Mouse (Mus musculus): ENCODE measurements around the gene Tbc1d23. TPM values are rescaled to one million over a fixed set of nuclear protein-coding genes. Genes with fewer than 3 reads are reported as not detected.
"Not testable (repeated sequence)": the region's sequence is repeated elsewhere in the genome, so short reads cannot be mapped to it uniquely, and the experiment has no call there.

Gene Tbc1d23
- polyA plus RNA-seq, 1 experiment from 2014 or later, result 28.3 TPM

GRCm38 (mm10) chr16:57235871-57236510 lies 4.7 kb upstream of the Tbc1d23 start:
- ATAC-seq (ENCODE audit: insufficient read depth, low FRiP score, low TSS enrichment), result no peak
- no peak for DNase-seq (ENCODE audit: low spot score)

GRCm38 (mm10) chr16:57231937-57232310 lies 620 bp upstream of the Tbc1d23 start:
- ATAC-seq (ENCODE audit: insufficient read depth, low FRiP score, low TSS enrichment); H3K27ac ChIP-seq (ENCODE audit: low read depth, low read length): not testable (repeated sequence)
- 73% methylated on average over 4 of the region's 5 CpGs for whole genome bisulfite sequencing

More at GRCm38 (mm10) chr16:57235871-57236510, 4.7 kb upstream of the Tbc1d23 start:
- no peaks in the 10 kb centered on the region for H3K9me3 ChIP-seq (ENCODE audit: control insufficient read depth, low read length)
- no peak overlapping the region for H3K4me3 ChIP-seq (ENCODE audit: low read depth, low read length)
- no peaks in the 10 kb centered on the region for H3K4me1 ChIP-seq (ENCODE audit: control insufficient read depth, insufficient read depth, low read length)
- H3K36me3 ChIP-seq (ENCODE audit: control insufficient read depth, insufficient read depth, low read length), result no peaks in the 10 kb centered on the region
- no peak overlapping the region for H3K4me2 ChIP-seq (ENCODE audit: low read depth)
- H3K27me3 ChIP-seq (ENCODE audit: control insufficient read depth, insufficient read depth, low read length), result no peaks in the 10 kb centered on the region
- WGBS, result 71% methylated on average over 7 of the region's 7 CpGs
- H3K27ac ChIP-seq (ENCODE audit: low read depth, low read length), result no peak overlapping the region
- H3K9ac ChIP-seq (ENCODE audit: low read length), result no peak overlapping the region

GRCm38 (mm10) chr16:57226444-57226843 lies 4.9 kb downstream of the Tbc1d23 start:
- no peak overlapping the region for H3K9ac ChIP-seq (ENCODE audit: low read length)
- ATAC-seq (ENCODE audit: insufficient read depth, low FRiP score, low TSS enrichment) (no peak), DNase-seq (ENCODE audit: low spot score) (no peak)
- H3K4me2 ChIP-seq (ENCODE audit: low read depth), result no peak overlapping the region
- no peaks in the 10 kb centered on the region for H3K9me3 ChIP-seq (ENCODE audit: control insufficient read depth, low read length)
- no peaks in the 10 kb centered on the region for H3K27me3 ChIP-seq (ENCODE audit: control insufficient read depth, insufficient read depth, low read length)
- WGBS, result 91% methylated on average over 5 of the region's 5 CpGs
- H3K36me3 ChIP-seq (ENCODE audit: control insufficient read depth, insufficient read depth, low read length), result no peaks in the 10 kb centered on the region
- peaks cover 4% of the 10 kb centered on the region for H3K4me1 ChIP-seq (ENCODE audit: control insufficient read depth, insufficient read depth, low read length)
- H3K4me3 ChIP-seq (ENCODE audit: low read depth, low read length), result no peak overlapping the region
- H3K27ac ChIP-seq (ENCODE audit: low read depth, low read length), result no peak overlapping the region

More at GRCm38 (mm10) chr16:57231937-57232310, 620 bp upstream of the Tbc1d23 start:
- not testable (repeated sequence) for H3K4me2 ChIP-seq (ENCODE audit: low read depth); DNase-seq (ENCODE audit: low spot score); H3K4me1 ChIP-seq (ENCODE audit: control insufficient read depth, insufficient read depth, low read length); H3K9ac ChIP-seq (ENCODE audit: low read length); H3K9me3 ChIP-seq (ENCODE audit: control insufficient read depth, low read length); H3K27me3 ChIP-seq (ENCODE audit: control insufficient read depth, insufficient read depth, low read length); H3K4me3 ChIP-seq (ENCODE audit: low read depth, low read length); H3K36me3 ChIP-seq (ENCODE audit: control insufficient read depth, insufficient read depth, low read length)

- no peak for DNase-seq (ENCODE audit: low spot score)
- WGBS, result 98% methylated on average over 6 of the region's 6 CpGs
Measured at GRCm38 (mm10) chr16:57220361-57220760, 10.9 kb downstream of the Tbc1d23 start.

GRCm38 (mm10) chr16:57215957-57216356 lies 15.3 kb downstream of the Tbc1d23 start:
- ATAC-seq (ENCODE audit: insufficient read depth, low FRiP score, low TSS enrichment) (no peak), DNase-seq (ENCODE audit: low spot score) (no peak)
- Histone ChIP-seq H3K36me3 (ENCODE audit: control insufficient read depth, insufficient read depth, low read length) (no peaks in the 10 kb centered on the region), H3K9me3 (ENCODE audit: control insufficient read depth, low read length) (no peaks in the 10 kb centered on the region), H3K4me2 (ENCODE audit: low read depth) (no peak overlapping the region), H3K27ac (ENCODE audit: low read depth, low read length) (no peak overlapping the region), H3K9ac (ENCODE audit: low read length) (no peak overlapping the region), H3K27me3 (ENCODE audit: control insufficient read depth, insufficient read depth, low read length) (no peaks in the 10 kb centered on the region), H3K4me3 (ENCODE audit: low read depth, low read length) (no peak overlapping the region), H3K4me1 (ENCODE audit: control insufficient read depth, insufficient read depth, low read length) (no peaks in the 10 kb centered on the region)

More at GRCm38 (mm10) chr16:57220361-57220760, 10.9 kb downstream of the Tbc1d23 start:
- Histone ChIP-seq H3K4me3 (ENCODE audit: low read depth, low read length) (no peak overlapping the region), H3K9ac (ENCODE audit: low read length) (no peak overlapping the region), H3K27ac (ENCODE audit: low read depth, low read length) (no peak overlapping the region), H3K4me1 (ENCODE audit: control insufficient read depth, insufficient read depth, low read length) (no peaks in the 10 kb centered on the region), H3K36me3 (ENCODE audit: control insufficient read depth, insufficient read depth, low read length) (no peaks in the 10 kb centered on the region), H3K4me2 (ENCODE audit: low read depth) (no peak overlapping the region), H3K27me3 (ENCODE audit: control insufficient read depth, insufficient read depth, low read length) (no peaks in the 10 kb centered on the region), H3K9me3 (ENCODE audit: control insufficient read depth, low read length) (no peaks in the 10 kb centered on the region)
- no peak for ATAC-seq (ENCODE audit: insufficient read depth, low FRiP score, low TSS enrichment)

- Histone ChIP-seq H3K4me3 (ENCODE audit: low read depth, low read length) (no peak overlapping the region), H3K9ac (ENCODE audit: low read length) (no peak overlapping the region), H3K4me2 (ENCODE audit: low read depth) (no peak overlapping the region), H3K36me3 (ENCODE audit: control insufficient read depth, insufficient read depth, low read length) (no peaks in the 10 kb centered on the region), H3K27ac (ENCODE audit: low read depth, low read length) (no peak overlapping the region), H3K9me3 (ENCODE audit: control insufficient read depth, low read length) (no peaks in the 10 kb centered on the region), H3K4me1 (ENCODE audit: control insufficient read depth, insufficient read depth, low read length) (no peaks in the 10 kb centered on the region), H3K27me3 (ENCODE audit: control insufficient read depth, insufficient read depth, low read length) (no peaks in the 10 kb centered on the region)
- ATAC-seq (ENCODE audit: insufficient read depth, low FRiP score, low TSS enrichment) (no peak), DNase-seq (ENCODE audit: low spot score) (no peak)
- WGBS, result 97% methylated on average over 2 of the region's 2 CpGs
Measured at GRCm38 (mm10) chr16:57211037-57211436, 20.3 kb downstream of the Tbc1d23 start.

GRCm38 (mm10) chr16:57208342-57208741 lies 23.0 kb downstream of the Tbc1d23 start:
- H3K4me3 ChIP-seq (ENCODE audit: low read depth, low read length), result no peak overlapping the region
- ATAC-seq (ENCODE audit: insufficient read depth, low FRiP score, low TSS enrichment), result no peak

GRCm38 (mm10) chr16:57197281-57197680 lies 34.0 kb downstream of the Tbc1d23 start:
- no peak overlapping the region for H3K4me3 ChIP-seq (ENCODE audit: low read depth, low read length)
- no peak for ATAC-seq (ENCODE audit: insufficient read depth, low FRiP score, low TSS enrichment)
- WGBS, result 84% methylated on average over 3 of the region's 3 CpGs

More at GRCm38 (mm10) chr16:57208342-57208741, 23.0 kb downstream of the Tbc1d23 start:
- H3K9ac ChIP-seq (ENCODE audit: low read length), result no peak overlapping the region
- H3K4me1 ChIP-seq (ENCODE audit: control insufficient read depth, insufficient read depth, low read length), result no peaks in the 10 kb centered on the region
- H3K27me3 ChIP-seq (ENCODE audit: control insufficient read depth, insufficient read depth, low read length), result no peaks in the 10 kb centered on the region
- no peak overlapping the region for H3K27ac ChIP-seq (ENCODE audit: low read depth, low read length)
- H3K4me2 ChIP-seq (ENCODE audit: low read depth), result no peak overlapping the region
- no peak for DNase-seq (ENCODE audit: low spot score)
- no peaks in the 10 kb centered on the region for H3K36me3 ChIP-seq (ENCODE audit: control insufficient read depth, insufficient read depth, low read length)
- 82% methylated on average over 2 of the region's 2 CpGs for WGBS
- no peaks in the 10 kb centered on the region for H3K9me3 ChIP-seq (ENCODE audit: control insufficient read depth, low read length)

GRCm38 (mm10) chr16:57196590-57196989 lies 34.7 kb downstream of the Tbc1d23 start:
- no peaks in the 10 kb centered on the region for H3K36me3 ChIP-seq (ENCODE audit: control insufficient read depth, insufficient read depth, low read length)
- H3K4me3 ChIP-seq (ENCODE audit: low read depth, low read length), result no peak overlapping the region
- no peak overlapping the region for H3K4me2 ChIP-seq (ENCODE audit: low read depth)
- no peaks in the 10 kb centered on the region for H3K9me3 ChIP-seq (ENCODE audit: control insufficient read depth, low read length)
- 84% methylated on average over 5 of the region's 5 CpGs for WGBS
- ATAC-seq (ENCODE audit: insufficient read depth, low FRiP score, low TSS enrichment) (no peak), DNase-seq (ENCODE audit: low spot score) (no peak)
- no peak overlapping the region for H3K27ac ChIP-seq (ENCODE audit: low read depth, low read length)
- no peak overlapping the region for H3K9ac ChIP-seq (ENCODE audit: low read length)
- H3K27me3 ChIP-seq (ENCODE audit: control insufficient read depth, insufficient read depth, low read length), result no peaks in the 10 kb centered on the region
- no peaks in the 10 kb centered on the region for H3K4me1 ChIP-seq (ENCODE audit: control insufficient read depth, insufficient read depth, low read length)

More at GRCm38 (mm10) chr16:57197281-57197680, 34.0 kb downstream of the Tbc1d23 start:
- DNase-seq (ENCODE audit: low spot score), result no peak
- Histone ChIP-seq H3K9ac (ENCODE audit: low read length) (no peak overlapping the region), H3K36me3 (ENCODE audit: control insufficient read depth, insufficient read depth, low read length) (no peaks in the 10 kb centered on the region), H3K27me3 (ENCODE audit: control insufficient read depth, insufficient read depth, low read length) (no peaks in the 10 kb centered on the region), H3K4me1 (ENCODE audit: control insufficient read depth, insufficient read depth, low read length) (no peaks in the 10 kb centered on the region), H3K27ac (ENCODE audit: low read depth, low read length) (no peak overlapping the region), H3K4me2 (ENCODE audit: low read depth) (no peak overlapping the region), H3K9me3 (ENCODE audit: control insufficient read depth, low read length) (no peaks in the 10 kb centered on the region)
